Mouse (Mus musculus) kidney, postnatal 36 days (tissue): ENCODE results near the gene Mpig6b.

Experiments
- DNase-seq, 2 experiments: peaks; one replicate each; pipeline ENCODE4 v3.0.0; 2021 to 2022; ENCODE audit warnings: mixed read lengths in 2 of 2

The Mpig6b gene

GRCm38 (mm10) chr17:35016376-35016775, 49.6 kb downstream of the Mpig6b start, which contains the start of gene Vwa7:
Gene Vwa7 (plus strand): TSS chr17:35016579.
- DNase-seq: peak; percentile 45 to 62

GRCm38 (mm10) chr17:35015296-35015695, 50.7 kb downstream of the Mpig6b start:
- DNase-seq: no peak

GRCm38 (mm10) chr17:35013221-35013620, 52.8 kb downstream of the Mpig6b start:
- DNase-seq: no peak
